Mouse (Mus musculus) liver, embryonic 14.5 days (tissue): Measurements from ENCODE around the gene 2410137M14Rik. TPM values are rescaled to one million over a fixed set of nuclear protein-coding genes. Genes with fewer than 3 reads are reported as not detected.
"Not testable (repeated sequence)": the region's sequence is repeated elsewhere in the genome, so short reads cannot be mapped to it uniquely, and the experiment has no call there.

Experiments
- ATAC-seq: fragments of 200-750 bp; cut with Nextera tagmentation; 2 replicates; pipeline ENCODE4 v1.8.0; 2017; ENCODE audit warnings: moderate number of reproducible peaks, mild to moderate bottlenecking, moderate library complexity; ENCODE audit not compliant: insufficient read depth
- DNase-seq, 3 experiments: peaks; one replicate each; pipeline ENCODE4 v3.0.0-alpha.2; 2012 to 2013; ENCODE audit warnings: low read depth in 3 of 3, low spot score in 3 of 3
- H3K27ac ChIP-seq: fragments of 300-500 bp; sonication (generic); 2 replicates; pipeline ENCODE4 v1.5.1; 2014; ENCODE audit warnings: moderate library complexity, mild to moderate bottlenecking, control low read depth, inconsistent platforms
- H3K27me3 ChIP-seq: fragments of 300-500 bp; sonication (generic); 2 replicates; pipeline ENCODE4 v1.6.1; 2014; ENCODE audit warnings: mild to moderate bottlenecking, low read length, moderate library complexity; ENCODE audit not compliant: control insufficient read depth, insufficient read depth
- H3K36me3 ChIP-seq: fragments of 300-500 bp; sonication (generic); replicated peaks from 2 replicates; pipeline ENCODE4 v1.6.1; 2014; ENCODE audit warnings: low read depth; ENCODE audit not compliant: control insufficient read depth, insufficient read depth
- H3K4me1 ChIP-seq, 2 experiments: fragments of 200-500 bp in 1 of 2; fragments of 300-500 bp in 1 of 2; sonication (generic) in 1 of 2; replicated peaks; 2 replicates each; pipeline ENCODE4 v1.6.1; 2012 to 2014; ENCODE audit warnings: antibody characterized with exemption in 1 of 2, inconsistent platforms in 1 of 2, low read length in 1 of 2; ENCODE audit not compliant: control insufficient read depth in 2 of 2, insufficient read depth in 2 of 2
- H3K4me2 ChIP-seq: fragments of 300-500 bp; sonication (generic); 2 replicates; pipeline ENCODE4 v1.6.1; 2014; ENCODE audit warnings: low read depth, mild to moderate bottlenecking, control low read depth, moderate library complexity
- H3K4me3 ChIP-seq, 2 experiments: fragments of 200-500 bp in 1 of 2; fragments of 300-500 bp in 1 of 2; sonication (generic) in 1 of 2; 2 replicates each; pipeline ENCODE4 v1.5.1; 2012 to 2014; ENCODE audit warnings: low read depth in 2 of 2, low read length in 2 of 2, mild to moderate bottlenecking in 2 of 2, control low read depth in 1 of 2, inconsistent platforms in 1 of 2, moderate library complexity in 1 of 2; ENCODE audit not compliant: insufficient read depth in 1 of 2
- H3K9ac ChIP-seq: fragments of 300-500 bp; sonication (generic); replicated peaks from 2 replicates; pipeline ENCODE4 v1.6.1; 2014; ENCODE audit warnings: mild to moderate bottlenecking, control low read depth, moderate library complexity
- H3K9me3 ChIP-seq: fragments of 300-500 bp; sonication (generic); 2 replicates; pipeline ENCODE4 v1.6.1; 2016; ENCODE audit warnings: low read length, mixed read lengths; ENCODE audit not compliant: control insufficient read depth
- CTCF ChIP-seq: IDR thresholded peaks from 2 replicates; pipeline ENCODE4 v1.5.1; 2016; ENCODE audit warnings: antibody characterized with exemption, low read depth, control low read depth
- EP300 ChIP-seq: IDR thresholded peaks from 2 replicates; pipeline ENCODE4 v1.6.1; 2016; ENCODE audit warnings: antibody characterized with exemption, low read depth
- WGBS: fragments of 180-500 bp; shearing (Covaris S2); extraction: QIAGEN DNeasy Blood & Tissue Kit; methylation state at CpG from one replicate; pipeline ENCODE4 v1.1.7; 2014; ENCODE audit not compliant: insufficient replicate concordance; 5-methylcytosine and 5-hydroxymethylcytosine counted together
- polyA plus RNA-seq, 2 experiments: library from polyadenylated mRNA; depleted of rRNA in 1 of 2; stranded (reverse) in 1 of 2; unstranded in 1 of 2; fragments of >200 nt; fragmentation: Nextera tagmentation in 1 of 2; extraction: Ambion mirVana in 1 of 2; gene quantifications; 2 replicates each; pipeline versions ENCODE4 v1.2.1 to v1.2.3; 2012 to 2014

Gene 2410137M14Rik
- polyA plus RNA-seq, 2 experiments = not detected

- Histone ChIP-seq H3K27ac (no peak overlapping the region), H3K9ac (no peak overlapping the region), H3K27me3 (no peaks in the 10 kb centered on the region), H3K4me2 (no peak overlapping the region), H3K9me3 (no peaks in the 10 kb centered on the region), H3K36me3 (no peaks in the 10 kb centered on the region), H3K4me1 (no peaks in the 10 kb centered on the region), H3K4me3 (no peak overlapping the region)
- 73% methylated on average over 2 of the region's 2 CpGs for WGBS
- DNase-seq = no peak
- no peak for ATAC-seq
- TF ChIP-seq EP300 = no peak
- no peak for TF ChIP-seq CTCF
Measured at GRCm38 (mm10) chr17:37026425-37026824, 45.4 kb upstream of the 2410137M14Rik start.

- WGBS = 50% methylated on average over 9 of the region's 9 CpGs
- H3K27ac ChIP-seq = no peak within 1 kb of the TSS
Measured at GRCm38 (mm10) chr17:37022628-37023576, 41.9 kb upstream of the 2410137M14Rik start, which contains the start of gene Mog. Gene Mog, minus strand, starts transcription at chr17:37023398.

GRCm38 (mm10) chr17:37019242-37019641, 38.2 kb upstream of the 2410137M14Rik start:
- H3K9ac ChIP-seq, H3K4me3 ChIP-seq, H3K36me3 ChIP-seq, H3K4me2 ChIP-seq, H3K27me3 ChIP-seq, DNase-seq, ATAC-seq, H3K9me3 ChIP-seq, H3K4me1 ChIP-seq, H3K27ac ChIP-seq: not testable (repeated sequence)
- WGBS = 60% methylated on average over 5 of the region's 5 CpGs

More at GRCm38 (mm10) chr17:37022628-37023576, 41.9 kb upstream of the 2410137M14Rik start, which contains the start of gene Mog:
- Histone ChIP-seq H3K9me3 (no peaks in the 10 kb centered on the region), H3K9ac (no peak within 1 kb of the TSS), H3K36me3 (no peaks in the 10 kb centered on the region), H3K4me1 (no peaks in the 10 kb centered on the region), H3K4me3 (no peak within 1 kb of the TSS), H3K27me3 (no peaks in the 10 kb centered on the region), H3K4me2 (no peak within 1 kb of the TSS)
- TF ChIP-seq CTCF (no peak), EP300 (no peak)
- ATAC-seq (no peak), DNase-seq (no peak)

- H3K27ac ChIP-seq = no peak overlapping the region
- no peaks in the 10 kb centered on the region for H3K9me3 ChIP-seq
- no peak overlapping the region for H3K4me2 ChIP-seq
- H3K4me1 ChIP-seq = no peaks in the 10 kb centered on the region
- no peak overlapping the region for H3K9ac ChIP-seq
- TF ChIP-seq EP300 = no peak
- no peak for TF ChIP-seq CTCF
- WGBS = 69% methylated on average over 3 of the region's 3 CpGs
- no peaks in the 10 kb centered on the region for H3K36me3 ChIP-seq
- ATAC-seq = no peak
- no peak for DNase-seq
- H3K27me3 ChIP-seq = no peaks in the 10 kb centered on the region
- no peak overlapping the region for H3K4me3 ChIP-seq
Measured at GRCm38 (mm10) chr17:37018328-37018727, 37.3 kb upstream of the 2410137M14Rik start.

GRCm38 (mm10) chr17:37016333-37016732, 35.3 kb upstream of the 2410137M14Rik start:
- ATAC-seq (no peak), DNase-seq (no peak)
- H3K4me2 ChIP-seq = no peak overlapping the region
- H3K9me3 ChIP-seq = no peaks in the 10 kb centered on the region
- H3K36me3 ChIP-seq = no peaks in the 10 kb centered on the region
- no peak overlapping the region for H3K9ac ChIP-seq
- H3K27ac ChIP-seq = no peak overlapping the region
- no peak overlapping the region for H3K4me3 ChIP-seq
- TF ChIP-seq EP300 (no peak), CTCF (no peak)
- H3K4me1 ChIP-seq = no peaks in the 10 kb centered on the region
- no peaks in the 10 kb centered on the region for H3K27me3 ChIP-seq
